Mouse (Mus musculus) thymus, adult 2 months (tissue): Measurements from ENCODE around the gene Tmem161a. TPM values are rescaled to one million over a fixed set of nuclear protein-coding genes. Genes with fewer than 3 reads are reported as not detected.

Source experiments
- DNase-seq: peaks from one replicate; pipeline ENCODE4 v3.0.0; 2021
- H3K27ac ChIP-seq: fragments of 200-500 bp; 2 replicates; pipeline ENCODE4 v1.5.1; 2012; ENCODE audit warnings: low read length, control low read depth; ENCODE audit not compliant: control insufficient read depth, insufficient read depth
- H3K27me3 ChIP-seq: fragments of 200-500 bp; 2 replicates; pipeline ENCODE4 v1.6.1; 2012; ENCODE audit warnings: mild to moderate bottlenecking, low read length, moderate library complexity, mixed read lengths; ENCODE audit not compliant: control insufficient read depth, insufficient read depth
- H3K36me3 ChIP-seq: fragments of 200-500 bp; 2 replicates; pipeline ENCODE4 v1.6.1; 2012; ENCODE audit warnings: mild to moderate bottlenecking, low read length, moderate library complexity; ENCODE audit not compliant: control insufficient read depth, insufficient read depth
- H3K4me1 ChIP-seq: fragments of 200-500 bp; replicated peaks from 2 replicates; pipeline ENCODE4 v1.6.1; 2012; ENCODE audit warnings: low read length; ENCODE audit not compliant: control insufficient read depth, insufficient read depth
- H3K4me3 ChIP-seq: fragments of 200-500 bp; 2 replicates; pipeline ENCODE4 v1.5.1; 2012; ENCODE audit warnings: mild to moderate bottlenecking, low read length, control low read depth, moderate library complexity; ENCODE audit not compliant: control insufficient read depth, insufficient read depth
- CTCF ChIP-seq: fragments of 200-500 bp; IDR thresholded peaks from 2 replicates; pipeline ENCODE4 v1.5.1; 2012; ENCODE audit warnings: mild to moderate bottlenecking, control low read depth, low read length, moderate library complexity, borderline replicate concordance; ENCODE audit not compliant: control insufficient read depth, poor library complexity, insufficient read depth; ENCODE audit errors: extremely low read depth
- POLR2A ChIP-seq: fragments of 200-500 bp; IDR thresholded peaks from 2 replicates; pipeline ENCODE4 v1.6.1; 2012; ENCODE audit warnings: mild to moderate bottlenecking, low read length, control low read depth, moderate library complexity; ENCODE audit not compliant: control insufficient read depth, poor library complexity, insufficient read depth; ENCODE audit errors: extremely low read depth
- WGBS: fragments of 180-500 bp; shearing (Covaris S2); methylation state at CpG from one replicate; pipeline ENCODE4 v1.1.7; 2018; 5-methylcytosine and 5-hydroxymethylcytosine counted together
- polyA plus RNA-seq: library from polyadenylated mRNA; depleted of rRNA; stranded (reverse); fragments of >200 nt; gene quantifications from 2 replicates; pipeline ENCODE4 v1.2.3, GENCODE M21; 2012

Gene Tmem161a
- polyA plus RNA-seq, 1 experiment: 156 TPM

- Histone ChIP-seq H3K4me3 (no peak overlapping the region), H3K27ac (no peak overlapping the region), H3K27me3 (no peaks in the 10 kb centered on the region), H3K4me1 (no peaks in the 10 kb centered on the region), H3K36me3 (no peaks in the 10 kb centered on the region)
- 76% methylated on average over 1 of the region's 1 CpGs for WGBS
- TF ChIP-seq CTCF: no peak
- TF ChIP-seq POLR2A: no peak
- no peak for DNase-seq
Measured at GRCm38 (mm10) chr8:70204757-70205156, 32.6 kb downstream of the Tmem161a start.

- 95% methylated on average over 1 of the region's 1 CpGs for WGBS
- no peak for DNase-seq
- H3K27ac ChIP-seq: no peak overlapping the region
- no peaks in the 10 kb centered on the region; the same call in 1 of the 2 replicates for H3K4me1 ChIP-seq
- no peaks in the 10 kb centered on the region for H3K36me3 ChIP-seq
- H3K4me3 ChIP-seq: no peak overlapping the region
- TF ChIP-seq CTCF (no peak), POLR2A (no peak)
- no peaks in the 10 kb centered on the region for H3K27me3 ChIP-seq
Measured at GRCm38 (mm10) chr8:70208130-70208529, 36.0 kb downstream of the Tmem161a start.

- Histone ChIP-seq H3K27me3 (no peaks in the 10 kb centered on the region), H3K4me3 (no peak overlapping the region), H3K27ac (no peak overlapping the region), H3K4me1 (no peaks in the 10 kb centered on the region; the same call in 1 of the 2 replicates), H3K36me3 (no peaks in the 10 kb centered on the region)
- TF ChIP-seq CTCF: no peak
- TF ChIP-seq POLR2A: no peak
- no peak for DNase-seq
- WGBS: 83% methylated on average over 8 of the region's 8 CpGs
Measured at GRCm38 (mm10) chr8:70210538-70210937, 38.4 kb downstream of the Tmem161a start.

GRCm38 (mm10) chr8:70211275-70211674, 39.1 kb downstream of the Tmem161a start:
- TF ChIP-seq CTCF (no peak), POLR2A (no peak)
- H3K27ac ChIP-seq: no peak overlapping the region

GRCm38 (mm10) chr8:70211726-70212111, 39.6 kb downstream of the Tmem161a start:
- DNase-seq: no peak
- 0 out of 2 replicates have a peak overlapping the region, but pooled peaks have one; percentile 11 for H3K27ac ChIP-seq
- under 1% methylated on average over 31 of the region's 31 CpGs for WGBS
- no peaks in the 10 kb centered on the region for H3K27me3 ChIP-seq
- TF ChIP-seq POLR2A (no peak), CTCF (no peak)
- peak overlapping the region; percentile 72 for H3K4me3 ChIP-seq
- H3K4me1 ChIP-seq: no peaks in the 10 kb centered on the region; the same call in 1 of the 2 replicates
- H3K36me3 ChIP-seq: no peaks in the 10 kb centered on the region

More at GRCm38 (mm10) chr8:70211275-70211674, 39.1 kb downstream of the Tmem161a start:
- peak overlapping the region; percentile 72 for H3K4me3 ChIP-seq
- H3K36me3 ChIP-seq: no peaks in the 10 kb centered on the region
- WGBS: 59% methylated on average over 1 of the region's 1 CpGs
- no peaks in the 10 kb centered on the region; the same call in 1 of the 2 replicates for H3K4me1 ChIP-seq
- no peaks in the 10 kb centered on the region for H3K27me3 ChIP-seq
- DNase-seq: no peak

GRCm38 (mm10) chr8:70212112-70213055, 40.2 kb downstream of the Tmem161a start, which contains the start of gene Slc25a42:
Gene Slc25a42 (minus strand): TSS chr8:70212305.
- peak; percentile 96 for DNase-seq
- Histone ChIP-seq H3K4me3 (peak within 1 kb of the TSS; percentile 72), H3K36me3 (no peaks in the 10 kb centered on the region), H3K4me1 (no peaks in the 10 kb centered on the region; the same call in 1 of the 2 replicates), H3K27ac (0 out of 2 replicates have a peak within 1 kb of the TSS, but pooled peaks have one; percentile 11), H3K27me3 (no peaks in the 10 kb centered on the region)
- WGBS: under 1% methylated on average over 66 of the region's 66 CpGs
- TF ChIP-seq CTCF: 0 out of 2 replicates have a peak, but pooled peaks have one; percentile 33
- TF ChIP-seq POLR2A: peak; percentile 78

- H3K27ac ChIP-seq: no peak overlapping the region
- WGBS: 93% methylated on average over 3 of the region's 3 CpGs
- TF ChIP-seq POLR2A (no peak), CTCF (no peak)
Measured at GRCm38 (mm10) chr8:70214411-70214810, 42.3 kb downstream of the Tmem161a start.

More at GRCm38 (mm10) chr8:70214411-70214810, 42.3 kb downstream of the Tmem161a start:
- no peaks in the 10 kb centered on the region for H3K27me3 ChIP-seq
- DNase-seq: no peak
- no peaks in the 10 kb centered on the region for H3K36me3 ChIP-seq
- H3K4me1 ChIP-seq: no peaks in the 10 kb centered on the region; the same call in 1 of the 2 replicates
- no peak overlapping the region for H3K4me3 ChIP-seq
